Mouse (Mus musculus) hindbrain, embryonic 13.5 days (tissue): ENCODE data around the gene Lsm12. TPM values are rescaled to one million over a fixed set of nuclear protein-coding genes. Genes with fewer than 3 reads are reported as not detected.
"Not testable (repeated sequence)": the region's sequence is repeated elsewhere in the genome, so short reads cannot be mapped to it uniquely, and the experiment has no call there.

Source experiments
- ATAC-seq: fragments of 200-750 bp; cut with Nextera tagmentation; 2 replicates; pipeline ENCODE4 v1.8.0; 2017; ENCODE audit warnings: moderate TSS enrichment; ENCODE audit not compliant: low FRiP score
- H3K27ac ChIP-seq: fragments of 300-500 bp; sonication (generic); 2 replicates; pipeline ENCODE4 v1.5.1; 2015; ENCODE audit warnings: inconsistent platforms, mild to moderate bottlenecking, moderate library complexity
- H3K27me3 ChIP-seq: fragments of 300-500 bp; sonication (generic); 2 replicates; pipeline ENCODE4 v1.6.1; 2015; ENCODE audit warnings: mild to moderate bottlenecking, inconsistent platforms
- H3K36me3 ChIP-seq: fragments of 300-500 bp; sonication (generic); 2 replicates; pipeline ENCODE4 v1.6.1; 2015; ENCODE audit warnings: mild to moderate bottlenecking, inconsistent platforms
- H3K4me1 ChIP-seq: fragments of 300-500 bp; sonication (generic); replicated peaks from 2 replicates; pipeline ENCODE4 v1.6.1; 2015; ENCODE audit warnings: inconsistent platforms
- H3K4me2 ChIP-seq: fragments of 300-500 bp; sonication (generic); 2 replicates; pipeline ENCODE4 v1.6.1; 2015; ENCODE audit warnings: inconsistent platforms, mild to moderate bottlenecking, moderate library complexity
- H3K4me3 ChIP-seq: fragments of 300-500 bp; sonication (generic); 2 replicates; pipeline ENCODE4 v1.5.1; 2015; ENCODE audit warnings: mild to moderate bottlenecking, inconsistent platforms
- H3K9ac ChIP-seq: fragments of 300-500 bp; sonication (generic); 2 replicates; pipeline ENCODE4 v1.6.1; 2015; ENCODE audit warnings: mild to moderate bottlenecking, inconsistent platforms
- H3K9me3 ChIP-seq: fragments of 300-500 bp; sonication (generic); 2 replicates; pipeline ENCODE4 v1.6.1; 2016; ENCODE audit warnings: inconsistent platforms
- WGBS: fragments of 180-500 bp; shearing (Covaris S2); methylation state at CpG from one replicate; pipeline ENCODE4 v1.1.7; 2015; 5-methylcytosine and 5-hydroxymethylcytosine counted together
- polyA plus RNA-seq: library from polyadenylated mRNA; unstranded; fragments of >200 nt; fragmentation: Nextera tagmentation; extraction: Ambion mirVana; gene quantifications from 2 replicates; pipeline ENCODE4 v1.2.1, GENCODE M21; 2015

The Lsm12 gene
- polyA plus RNA-seq, 1 experiment from 2014 or later: 148 TPM

DNA sequence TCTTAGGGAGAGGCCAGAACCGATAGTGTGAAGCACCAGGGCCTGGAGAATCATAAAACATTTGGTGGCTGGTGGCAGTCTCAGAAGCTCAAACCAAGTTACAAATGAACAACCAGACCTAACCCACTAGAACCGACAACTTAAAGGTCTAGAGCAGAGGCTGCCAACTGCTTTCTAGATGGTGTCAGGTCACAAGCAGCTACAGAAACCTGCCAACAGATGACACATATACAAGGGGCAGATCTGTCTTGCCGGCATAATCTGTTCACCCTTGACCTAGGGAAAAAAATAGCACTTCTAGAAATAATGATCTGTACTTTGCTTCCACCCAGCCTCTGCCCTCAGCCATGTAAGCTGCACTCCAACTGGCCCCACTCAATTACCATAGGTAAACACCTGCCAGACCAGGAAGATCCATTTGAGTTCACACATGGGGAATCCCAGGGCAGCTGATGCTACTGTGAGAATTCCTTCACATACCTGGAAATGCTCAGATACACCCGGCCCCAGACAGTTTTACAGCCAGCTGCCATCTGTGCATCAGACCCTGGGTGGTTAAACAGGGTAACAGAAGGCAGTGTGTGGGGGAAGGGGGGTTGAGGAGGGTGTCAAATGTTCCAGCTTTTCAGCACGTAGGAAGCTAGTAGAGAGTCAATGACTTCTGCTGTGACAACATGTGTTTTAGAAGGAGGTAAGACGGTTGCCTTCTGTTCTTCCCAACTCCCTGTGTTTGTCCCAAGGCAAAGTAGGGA lies 18.9 kb downstream of the Lsm12 start:
- Histone ChIP-seq H3K27me3 (no peaks in the 10 kb centered on the region), H3K9ac (no peak overlapping the region), H3K4me3 (no peak overlapping the region), H3K4me1 (no peaks in the 10 kb centered on the region), H3K4me2 (no peak overlapping the region), H3K9me3 (no peaks in the 10 kb centered on the region), H3K36me3 (peaks cover 65% of the 10 kb centered on the region), H3K27ac (no peak overlapping the region)
- ATAC-seq: no peak
- 77% methylated on average over 6 of the region's 6 CpGs for WGBS

GRCm38 (mm10) chr11:102159781-102160180 lies 25.3 kb downstream of the Lsm12 start:
- Histone ChIP-seq H3K4me3 (no peak overlapping the region), H3K4me2 (no peak overlapping the region), H3K27ac (no peak overlapping the region), H3K9me3 (no peaks in the 10 kb centered on the region), H3K27me3 (no peaks in the 10 kb centered on the region), H3K9ac (no peak overlapping the region), H3K36me3 (peaks cover 38% of the 10 kb centered on the region), H3K4me1 (peaks cover 9% of the 10 kb centered on the region)
- ATAC-seq: no peak
- WGBS: 89% methylated on average over 5 of the region's 5 CpGs

DNA sequence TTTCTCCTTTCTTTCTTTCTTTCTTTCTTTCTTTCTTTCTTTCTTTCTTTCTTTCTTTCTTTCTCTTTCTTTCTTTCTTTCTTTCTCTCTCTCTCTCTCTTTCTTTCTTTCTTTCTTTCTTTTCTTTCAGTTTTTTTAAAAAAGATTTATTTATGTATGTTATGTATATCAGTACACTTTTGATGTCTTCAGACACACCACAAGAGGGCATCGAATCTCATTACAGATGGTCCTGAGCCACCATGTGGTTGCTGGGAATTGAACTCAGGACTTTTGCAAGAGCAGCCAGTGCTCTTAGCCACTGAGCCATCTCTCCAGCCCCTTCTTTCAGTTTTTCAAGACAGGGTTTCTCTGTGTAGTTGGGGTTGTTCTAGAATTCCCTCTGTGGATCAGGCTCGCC lies 27.1 kb downstream of the Lsm12 start:
- WGBS: 91% methylated on average over 2 of the region's 2 CpGs
- H3K4me2 ChIP-seq, H3K4me3 ChIP-seq, H3K9me3 ChIP-seq, H3K27me3 ChIP-seq, H3K27ac ChIP-seq, H3K9ac ChIP-seq, ATAC-seq, H3K4me1 ChIP-seq: not testable (repeated sequence)
- peaks cover 30% of the 10 kb centered on the region for H3K36me3 ChIP-seq

DNA sequence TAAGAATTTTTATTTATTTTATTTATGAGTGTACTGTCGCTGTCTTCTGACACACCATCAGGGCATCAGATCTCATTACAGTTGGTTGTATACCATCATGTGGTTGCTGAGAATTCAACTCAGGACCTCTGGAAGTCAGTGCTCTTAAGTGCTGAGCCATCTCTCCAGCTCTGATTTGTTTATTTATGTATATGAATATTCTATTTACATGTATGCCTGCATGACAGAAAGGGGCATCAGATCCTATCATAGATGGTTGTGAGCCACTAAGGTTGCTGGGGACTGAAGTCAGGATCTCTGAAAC lies 28.4 kb downstream of the Lsm12 start:
- Histone ChIP-seq H3K27me3 (no peaks in the 10 kb centered on the region), H3K4me2 (no peak overlapping the region), H3K9me3 (no peaks in the 10 kb centered on the region), H3K4me1 (peaks cover 10% of the 10 kb centered on the region), H3K36me3 (peaks cover 28% of the 10 kb centered on the region), H3K9ac (no peak overlapping the region), H3K4me3 (no peak overlapping the region), H3K27ac (no peak overlapping the region)
- 3% methylated on average over 1 of the region's 1 CpGs for WGBS
- ATAC-seq: no peak

GRCm38 (mm10) chr11:102156039-102156785 lies 28.9 kb downstream of the Lsm12 start, which contains the start of gene Tmem101:
Tmem101 (minus strand) TSS chr11:102156404.
- WGBS: under 1% methylated on average over 37 of the region's 37 CpGs
- peak within 1 kb of the TSS; percentile 88 for H3K27ac ChIP-seq
- peaks cover 10% of the 10 kb centered on the region for H3K4me1 ChIP-seq
- H3K9ac ChIP-seq: peak within 1 kb of the TSS; percentile 82
- H3K9me3 ChIP-seq: no peaks in the 10 kb centered on the region
- peak; percentile 92 for ATAC-seq
- H3K4me3 ChIP-seq: peak within 1 kb of the TSS; percentile 59
- H3K36me3 ChIP-seq: peaks cover 23% of the 10 kb centered on the region
- peak within 1 kb of the TSS; percentile 81 for H3K4me2 ChIP-seq
- H3K27me3 ChIP-seq: no peaks in the 10 kb centered on the region

- H3K27me3 ChIP-seq: peaks cover 74% of the 10 kb centered on the region
- no peak overlapping the region for H3K9ac ChIP-seq
- no peak for ATAC-seq
- no peak overlapping the region for H3K4me3 ChIP-seq
- no peak overlapping the region for H3K27ac ChIP-seq
- H3K4me2 ChIP-seq: no peak overlapping the region
- 14% methylated on average over 34 of the region's 34 CpGs for WGBS
- H3K9me3 ChIP-seq: no peaks in the 10 kb centered on the region
- H3K36me3 ChIP-seq: peaks cover 3% of the 10 kb centered on the region
- peaks cover 24% of the 10 kb centered on the region for H3K4me1 ChIP-seq
These were observed 37.7 kb downstream of the Lsm12 start for GRCm38 (mm10) chr11:102147213-102147989.

DNA sequence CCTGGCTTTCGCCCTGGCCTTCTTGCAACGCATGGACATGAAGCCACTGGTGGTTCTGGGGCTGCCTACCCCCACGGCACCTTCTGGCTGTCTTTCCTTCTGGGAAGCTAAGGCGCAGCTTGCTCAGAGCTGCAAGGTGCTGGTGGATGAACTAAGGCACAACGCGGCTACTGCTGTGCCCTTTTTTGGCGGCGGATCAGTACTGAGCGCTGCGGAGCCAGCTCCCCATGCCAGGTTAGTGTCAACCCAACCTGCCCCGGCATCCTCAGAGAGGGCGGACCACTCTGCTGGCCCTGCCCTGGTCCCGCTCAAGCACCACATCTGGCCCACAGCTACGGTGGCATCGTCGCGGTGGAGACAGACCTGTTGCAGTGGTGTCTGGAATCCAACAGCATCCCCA lies 38.6 kb downstream of the Lsm12 start:
- Histone ChIP-seq H3K4me2 (no peak overlapping the region), H3K36me3 (no peaks in the 10 kb centered on the region), H3K4me1 (peaks cover 24% of the 10 kb centered on the region), H3K4me3 (no peak overlapping the region), H3K27me3 (peaks cover 78% of the 10 kb centered on the region), H3K9ac (no peak overlapping the region), H3K9me3 (no peaks in the 10 kb centered on the region), H3K27ac (no peak overlapping the region)
- no peak for ATAC-seq
- WGBS: 11% methylated on average over 17 of the region's 17 CpGs

DNA sequence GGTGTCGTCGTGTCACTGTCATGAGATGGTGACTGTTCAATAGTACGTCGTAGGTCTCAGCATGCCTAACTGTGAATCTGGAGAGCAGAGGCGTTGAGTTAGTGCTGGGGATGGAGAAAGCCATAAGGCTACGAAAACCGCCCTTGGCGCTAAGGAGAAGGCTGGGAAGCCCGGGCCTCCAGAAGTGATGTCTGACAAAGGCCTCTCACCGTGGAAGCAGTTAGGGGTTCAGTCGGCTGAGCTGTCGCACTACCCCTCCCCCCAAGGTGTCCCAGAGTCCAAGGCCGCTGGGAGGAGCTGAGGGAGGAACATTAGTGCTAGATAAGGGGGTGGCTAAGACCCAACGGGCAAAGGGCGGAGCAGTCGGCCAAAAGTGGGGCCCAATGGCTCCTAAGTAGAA lies 39.1 kb downstream of the Lsm12 start:
- H3K9me3 ChIP-seq: no peaks in the 10 kb centered on the region
- no peak overlapping the region for H3K27ac ChIP-seq
- H3K36me3 ChIP-seq: no peaks in the 10 kb centered on the region
- peaks cover 24% of the 10 kb centered on the region for H3K4me1 ChIP-seq
- H3K4me2 ChIP-seq: 0 out of 2 replicates have a peak overlapping the region, but pooled peaks have one; percentile 44
- no peak for ATAC-seq
- H3K27me3 ChIP-seq: peaks cover 78% of the 10 kb centered on the region
- H3K9ac ChIP-seq: no peak overlapping the region
- H3K4me3 ChIP-seq: peak overlapping the region; percentile 30
- 4% methylated on average over 16 of the region's 16 CpGs for WGBS

DNA sequence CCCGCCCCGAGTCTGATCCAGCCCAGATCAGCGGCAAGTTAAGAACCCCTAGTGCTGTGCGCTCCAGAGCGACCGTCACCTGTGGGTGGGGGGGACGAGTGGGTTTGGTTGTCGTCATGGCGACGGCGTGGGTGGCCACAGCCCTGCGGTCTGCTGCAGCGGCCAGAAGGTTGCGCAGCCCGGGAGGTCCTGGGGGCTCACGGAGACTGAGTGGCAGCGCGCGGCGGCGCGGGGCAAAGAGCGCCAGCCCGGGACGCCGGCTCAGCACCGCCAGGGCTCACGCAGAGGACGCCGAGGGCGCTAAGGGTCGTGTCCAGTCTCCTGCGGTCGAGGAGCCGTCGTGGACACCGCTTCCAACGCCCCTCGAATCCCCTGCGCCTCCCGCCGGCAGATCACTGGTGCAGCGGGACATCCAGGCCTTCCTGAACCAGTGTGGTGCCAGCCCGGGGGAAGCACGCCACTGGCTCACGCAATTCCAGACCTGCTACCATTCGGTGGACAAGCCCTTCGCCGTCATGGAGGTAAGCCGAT lies 39.6 kb downstream of the Lsm12 start, which contains the start of gene Nags:
Gene Nags, plus strand, starts transcription at position 43 of the 531 bp plus-strand sequence.
- Histone ChIP-seq H3K36me3 (no peaks in the 10 kb centered on the region), H3K4me3 (peak within 1 kb of the TSS; percentile 30), H3K27ac (no peak within 1 kb of the TSS), H3K27me3 (peaks cover 78% of the 10 kb centered on the region), H3K4me2 (peak within 1 kb of the TSS; percentile 44), H3K9me3 (no peaks in the 10 kb centered on the region), H3K9ac (peak within 1 kb of the TSS; percentile 29; the same call in 1 of the 2 replicates), H3K4me1 (peaks cover 24% of the 10 kb centered on the region)
- ATAC-seq: no peak
- WGBS: 2% methylated on average over 50 of the region's 50 CpGs

DNA sequence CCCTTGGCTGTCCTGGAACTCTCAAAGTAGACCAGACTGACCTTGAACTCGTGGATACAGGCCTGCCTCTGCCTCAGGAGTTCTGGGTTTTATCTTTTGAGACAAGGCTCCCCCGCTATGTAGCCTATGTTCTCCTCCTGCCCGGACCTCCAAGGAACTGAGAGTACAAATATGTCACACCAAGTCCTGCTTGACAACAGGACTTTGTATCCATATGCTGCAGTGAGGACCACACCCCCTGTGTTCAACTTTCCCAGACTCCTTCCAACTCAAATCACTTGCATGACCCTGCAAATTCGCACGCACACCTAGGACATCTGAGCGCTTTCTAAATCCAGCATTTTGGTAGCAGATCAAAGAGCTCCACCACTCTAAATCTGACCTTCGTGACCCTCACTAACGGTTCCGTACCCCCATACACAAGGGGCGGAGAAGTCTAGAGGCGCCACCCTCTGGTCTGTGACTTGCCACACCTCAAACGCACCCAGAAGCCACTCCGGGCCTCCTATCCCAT lies 40.1 kb downstream of the Lsm12 start:
- Histone ChIP-seq H3K9me3 (no peaks in the 10 kb centered on the region), H3K27me3 (peaks cover 78% of the 10 kb centered on the region), H3K9ac (peak overlapping the region; percentile 29; the same call in 1 of the 2 replicates), H3K4me1 (peaks cover 24% of the 10 kb centered on the region), H3K4me2 (peak overlapping the region; percentile 44), H3K36me3 (no peaks in the 10 kb centered on the region), H3K4me3 (peak overlapping the region; percentile 30; the same call in 1 of the 2 replicates), H3K27ac (no peak overlapping the region)
- no peak for ATAC-seq
- 23% methylated on average over 13 of the region's 13 CpGs for WGBS

DNA sequence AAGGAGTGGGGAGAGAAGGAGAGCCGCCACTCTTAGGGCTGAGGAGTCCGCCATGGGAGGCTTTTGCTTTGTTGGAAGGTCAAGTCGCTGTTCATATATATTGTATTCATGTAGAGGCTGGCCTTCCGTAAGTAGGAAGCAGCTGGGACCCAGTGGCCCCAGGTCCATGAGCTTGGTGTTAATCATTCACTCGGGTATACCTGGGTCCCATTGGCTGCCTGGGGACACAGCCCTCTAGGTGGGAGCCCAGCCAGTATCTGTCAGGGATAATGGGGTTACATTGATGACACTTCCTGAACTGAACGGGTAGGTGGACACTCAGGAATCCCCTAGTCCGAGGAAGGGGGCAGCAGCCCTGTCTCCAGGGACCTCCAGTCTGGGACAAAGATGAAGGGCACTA lies 42.7 kb downstream of the Lsm12 start:
- Histone ChIP-seq H3K4me3 (no peak overlapping the region), H3K9me3 (no peaks in the 10 kb centered on the region), H3K27ac (no peak overlapping the region), H3K4me1 (peaks cover 23% of the 10 kb centered on the region), H3K4me2 (no peak overlapping the region), H3K9ac (no peak overlapping the region), H3K27me3 (peaks cover 60% of the 10 kb centered on the region), H3K36me3 (no peaks in the 10 kb centered on the region)
- WGBS: 71% methylated on average over 7 of the region's 7 CpGs
- ATAC-seq: no peak

DNA sequence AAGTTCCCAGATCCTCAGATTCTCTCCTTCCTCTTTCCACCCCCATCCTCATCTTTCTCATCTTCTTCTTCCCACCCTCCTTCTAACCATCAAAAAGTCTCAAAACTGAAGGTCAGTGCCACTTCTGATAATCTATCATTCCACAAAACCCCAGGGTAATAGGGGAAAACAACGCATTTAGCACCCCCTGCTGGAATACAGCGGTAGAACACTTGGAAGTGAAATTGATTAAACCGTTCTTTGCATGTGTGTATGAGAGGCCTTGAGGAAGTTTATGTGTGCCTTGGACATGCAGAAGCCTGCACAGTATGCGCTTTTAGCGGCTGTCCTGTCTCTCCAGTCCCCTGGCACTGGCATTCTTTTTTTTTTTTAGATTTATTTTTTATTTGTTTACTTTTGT lies 44.6 kb downstream of the Lsm12 start:
- H3K9me3 ChIP-seq: no peaks in the 10 kb centered on the region
- H3K27ac ChIP-seq: no peak overlapping the region
- H3K36me3 ChIP-seq: no peaks in the 10 kb centered on the region
- H3K9ac ChIP-seq: no peak overlapping the region
- no peak overlapping the region for H3K4me2 ChIP-seq
- peaks cover 8% of the 10 kb centered on the region for H3K4me1 ChIP-seq
- WGBS: 6% methylated on average over 5 of the region's 5 CpGs
- peaks cover 54% of the 10 kb centered on the region for H3K27me3 ChIP-seq
- H3K4me3 ChIP-seq: no peak overlapping the region
- ATAC-seq: no peak
